Mouse (Mus musculus): ENCODE measurements around the gene Chrm1.
A peak's percentile ranks its signal among the peaks of the same experiment; 100 is the strongest.

Chrm1 gene

DNA sequence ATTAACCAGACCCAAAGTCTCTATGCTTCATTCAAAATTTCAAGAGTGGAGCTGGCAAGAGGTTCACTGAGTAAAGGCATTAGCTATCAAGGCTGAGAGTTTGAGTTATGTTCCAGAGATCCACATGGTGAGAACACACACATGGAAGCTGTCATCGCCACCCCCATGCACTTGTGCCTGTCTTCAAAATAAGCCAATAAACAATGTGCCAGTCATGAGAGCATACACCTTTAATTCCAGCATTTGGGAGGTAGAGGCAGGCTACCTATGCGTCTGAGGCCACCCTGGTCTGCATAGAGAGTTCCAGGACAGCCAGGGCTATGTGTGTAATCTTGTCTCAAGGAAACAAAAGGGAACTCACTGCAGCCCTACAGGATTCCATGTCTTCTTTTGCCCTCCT lies 20.0 kb downstream of the Chrm1 start:
- DNase-seq (ENCODE audit: low spot score in 2 of 2), result no peak

DNA sequence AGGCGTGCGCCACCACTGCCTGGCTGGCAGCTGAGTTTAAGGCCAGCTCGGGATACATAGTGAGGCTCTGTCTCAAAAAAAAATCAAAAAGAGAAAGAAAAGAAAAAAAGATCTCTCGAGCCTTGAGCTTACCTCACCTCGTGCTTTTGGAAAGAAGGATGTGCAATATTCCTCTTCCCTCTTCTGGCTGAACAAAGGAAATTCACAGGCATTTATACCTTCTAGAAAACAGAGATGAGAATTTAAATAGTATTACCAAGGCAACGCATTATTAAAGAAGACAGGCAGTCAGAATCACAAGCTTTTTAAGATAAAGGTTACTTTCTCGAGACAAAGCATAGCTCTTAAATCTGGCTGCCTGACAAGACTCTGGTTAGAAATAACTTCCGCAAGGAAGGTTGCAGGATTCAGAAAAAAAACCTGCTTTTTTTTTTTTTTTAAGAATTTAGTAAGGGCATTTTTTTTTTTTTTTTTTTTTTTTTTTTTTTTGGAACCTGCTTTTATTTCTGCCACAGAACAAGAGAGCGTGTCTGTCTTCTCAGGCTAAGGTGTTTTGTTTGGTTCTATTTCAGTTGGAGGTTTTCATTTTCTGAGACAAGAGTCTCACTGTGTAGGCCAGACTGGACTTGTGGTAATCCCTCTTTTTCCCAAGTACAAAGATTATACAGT lies 28.4 kb downstream of the Chrm1 start:
- DNase-seq (ENCODE audit: low spot score in 2 of 2), result no peak

DNA sequence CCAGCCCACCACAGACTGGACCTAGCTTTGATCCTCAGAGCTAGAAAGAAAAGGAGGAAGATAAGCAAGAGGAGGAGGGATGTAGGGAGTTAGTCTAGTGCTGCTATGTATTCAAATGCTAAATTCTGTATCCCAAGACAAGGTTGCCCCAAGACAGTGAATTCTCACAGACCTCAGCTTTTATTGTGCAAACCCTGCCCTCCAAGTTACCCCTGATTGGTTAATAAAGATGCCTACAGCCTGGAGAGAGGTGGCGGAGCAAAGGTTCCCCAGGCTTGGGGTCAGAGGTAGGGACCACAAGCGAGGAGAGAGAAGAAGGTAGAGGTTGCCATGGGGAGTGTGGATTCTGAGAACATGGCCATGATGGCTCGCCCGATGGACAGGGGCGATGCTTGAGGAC lies 29.2 kb downstream of the Chrm1 start:
- no peak for DNase-seq (ENCODE audit: low spot score in 2 of 2)

DNA sequence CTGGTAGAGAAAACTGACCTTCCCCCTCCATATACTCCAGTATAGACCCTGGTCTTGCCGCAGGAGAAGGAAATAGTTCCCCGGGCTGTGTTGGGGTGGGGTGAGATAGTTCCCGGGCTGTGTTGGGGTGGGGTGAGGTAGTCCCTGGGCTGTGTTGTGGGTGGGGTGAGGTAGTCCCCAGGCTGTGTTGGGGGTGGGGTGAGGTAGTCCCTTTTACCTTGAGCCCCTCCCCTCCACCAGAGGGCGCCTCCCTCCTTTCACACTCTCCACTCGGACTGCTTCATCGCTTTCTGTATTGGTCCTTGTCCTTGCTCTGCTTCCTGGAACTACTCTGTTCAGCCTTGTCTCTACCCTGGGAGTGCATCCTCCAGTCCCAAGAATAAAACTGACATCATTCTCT lies 31.7 kb downstream of the Chrm1 start:
- no peak for DNase-seq (ENCODE audit: low spot score in 2 of 2)

DNA sequence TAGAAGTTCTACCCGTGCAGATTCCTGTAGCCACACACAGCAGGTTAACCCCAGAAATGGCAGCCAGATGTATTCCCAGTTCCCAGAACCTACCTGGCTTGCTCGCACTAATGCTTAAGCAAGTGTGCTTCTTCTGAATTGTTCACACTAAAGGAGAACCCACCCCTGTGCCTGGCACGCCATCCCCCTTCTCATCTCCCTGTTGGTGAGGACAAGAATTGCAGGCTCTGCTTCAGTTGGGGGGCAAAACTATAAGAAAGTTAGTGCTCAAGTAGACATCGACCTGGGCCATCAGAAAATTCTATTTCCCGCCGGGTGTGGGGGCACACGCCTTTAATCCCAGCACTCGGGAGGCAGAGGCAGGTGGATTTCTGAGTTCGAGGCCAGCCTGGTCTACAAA lies 36.1 kb downstream of the Chrm1 start:
- no peak for DNase-seq (ENCODE audit: low spot score in 2 of 2)

DNA sequence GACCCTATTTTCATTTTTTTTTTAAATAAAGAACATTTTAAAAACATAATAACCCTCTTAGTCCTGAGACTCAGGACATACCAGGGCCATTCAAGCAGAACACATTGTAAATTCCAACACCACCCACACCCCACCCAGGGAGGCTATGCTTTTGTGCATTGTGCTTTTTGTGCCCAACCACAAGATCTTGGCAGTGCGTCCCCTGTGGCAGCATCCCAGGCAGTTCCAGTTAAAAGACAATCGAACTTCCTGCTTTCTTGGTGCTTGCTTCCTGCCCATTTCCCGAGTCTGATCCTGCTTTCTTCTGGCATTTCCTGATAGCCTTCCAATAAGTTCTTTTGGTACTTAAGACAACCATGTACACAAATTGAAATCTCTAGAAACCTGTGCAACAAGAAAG lies 38.9 kb downstream of the Chrm1 start:
- DNase-seq (ENCODE audit: low spot score in 2 of 2), result no peak

DNA sequence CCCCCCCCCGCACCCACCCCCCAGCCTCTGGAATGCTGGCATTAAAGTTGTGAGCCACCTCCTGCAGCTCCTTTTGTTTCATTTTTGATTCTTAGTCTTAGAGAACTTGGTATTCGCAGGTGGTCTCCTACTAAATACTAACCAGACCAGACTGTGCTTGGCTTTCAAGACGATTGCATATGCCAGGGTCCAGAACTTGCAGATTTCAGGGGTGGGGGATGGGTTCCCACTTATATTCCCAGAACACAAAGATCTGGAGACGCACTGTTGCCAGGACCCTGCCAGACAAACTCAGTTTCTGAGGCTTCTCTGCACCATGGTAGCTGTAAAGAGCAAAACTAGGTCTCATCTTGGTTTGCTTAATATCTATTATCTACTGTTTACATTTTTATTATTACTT lies 40.0 kb downstream of the Chrm1 start:
- no peak for DNase-seq (ENCODE audit: low spot score in 2 of 2)

DNA sequence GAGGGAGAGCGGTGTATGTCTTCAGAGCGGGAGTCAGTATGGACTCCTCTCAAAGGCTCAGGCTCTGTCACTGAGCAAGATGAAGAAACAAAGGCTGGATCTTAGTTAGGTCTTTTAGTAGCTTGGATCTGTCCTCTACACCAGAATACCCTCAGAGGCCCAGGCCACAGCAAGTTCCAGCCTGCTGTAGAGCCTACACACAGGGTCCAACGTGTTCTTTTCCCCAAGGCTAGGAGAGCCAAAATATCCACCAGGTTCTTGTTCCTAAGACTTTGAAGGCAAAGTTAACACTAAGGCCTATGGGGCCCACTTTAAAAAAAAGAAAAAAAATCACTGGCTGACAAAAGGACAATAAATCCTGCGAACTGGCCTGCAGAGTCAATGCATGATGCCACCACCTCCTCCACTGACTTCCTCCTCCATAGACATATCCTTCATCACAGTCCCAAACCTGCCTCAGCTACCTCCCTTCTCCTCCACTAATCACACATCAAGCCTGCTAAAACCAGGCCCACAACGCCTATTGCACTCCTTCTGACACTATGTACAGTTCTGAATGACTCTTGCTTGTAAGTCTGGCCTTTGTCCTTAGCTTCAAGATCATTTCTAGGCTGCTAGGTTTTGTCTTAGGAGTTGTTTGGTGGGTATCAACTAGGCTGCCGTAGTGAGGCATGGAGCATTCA lies 41.6 kb downstream of the Chrm1 start:
- DNase-seq (ENCODE audit: low spot score in 2 of 2), result no peak

DNA sequence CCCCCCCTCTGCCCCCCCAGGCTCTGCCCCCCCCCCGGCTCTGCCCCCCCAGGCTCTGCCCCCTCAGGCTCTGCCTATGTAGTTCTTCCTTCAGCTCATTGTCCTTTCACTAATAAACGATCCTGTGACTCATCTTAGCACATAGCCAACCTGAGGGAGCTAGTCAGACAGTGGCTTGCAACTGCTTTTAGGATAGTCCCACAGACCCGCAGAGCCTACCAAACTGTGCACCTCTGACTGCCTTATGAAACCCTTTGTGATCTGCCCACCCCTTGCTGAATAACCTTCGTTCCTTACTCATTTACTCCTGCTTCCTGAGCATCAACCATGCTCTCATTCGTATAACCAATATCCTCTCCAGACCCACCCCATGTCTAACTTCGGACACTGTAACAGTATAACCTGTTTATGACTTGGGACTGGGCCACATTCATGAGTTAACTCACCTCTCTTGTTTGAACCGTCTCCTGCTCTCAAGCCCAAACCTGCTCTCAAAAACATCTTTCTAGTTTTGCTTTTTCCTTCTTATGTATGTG lies 42.6 kb downstream of the Chrm1 start:
- no peak for DNase-seq (ENCODE audit: low spot score in 2 of 2)

DNA sequence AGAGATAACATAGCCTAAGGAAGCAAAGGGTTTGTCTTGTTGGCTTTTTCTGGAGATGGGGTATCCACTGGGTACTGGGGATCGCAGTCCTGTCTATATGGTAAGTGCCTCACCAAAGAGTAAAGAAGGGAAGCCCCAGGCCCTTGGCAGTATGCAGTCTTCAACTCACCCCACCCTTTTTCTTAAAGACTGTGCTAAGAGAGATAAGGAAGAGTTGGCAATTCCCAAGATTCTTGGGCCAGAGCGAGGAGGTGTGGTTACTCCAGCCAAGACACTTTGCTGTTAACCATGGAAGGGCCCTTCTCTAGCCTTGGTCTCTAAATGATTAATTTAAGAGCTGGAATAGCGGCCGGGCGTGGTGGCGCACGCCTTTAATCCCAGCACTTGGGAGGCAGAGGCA lies 43.3 kb downstream of the Chrm1 start:
- no peak for DNase-seq (ENCODE audit: low spot score in 2 of 2)

DNA sequence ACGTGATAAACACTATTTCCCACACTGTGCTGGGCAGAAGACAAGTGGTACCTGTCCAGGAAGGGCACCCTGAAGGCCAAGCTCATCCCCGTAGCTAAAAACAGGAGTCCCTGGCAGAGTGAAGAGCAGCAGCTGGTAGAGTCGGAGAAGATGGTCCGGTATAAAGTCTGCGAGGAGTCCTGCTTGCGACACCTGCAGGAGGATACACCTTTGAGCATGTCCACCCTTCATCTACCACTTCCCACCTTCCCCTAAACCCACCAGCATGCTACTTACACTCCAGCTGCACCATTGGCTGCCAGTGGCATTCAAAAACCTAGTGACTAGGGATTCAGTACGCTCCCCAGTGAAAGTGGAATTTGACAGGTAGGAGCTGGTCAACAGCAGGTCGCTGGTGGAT lies 45.4 kb downstream of the Chrm1 start:
- no peak for DNase-seq (ENCODE audit: low spot score in 2 of 2)

DNA sequence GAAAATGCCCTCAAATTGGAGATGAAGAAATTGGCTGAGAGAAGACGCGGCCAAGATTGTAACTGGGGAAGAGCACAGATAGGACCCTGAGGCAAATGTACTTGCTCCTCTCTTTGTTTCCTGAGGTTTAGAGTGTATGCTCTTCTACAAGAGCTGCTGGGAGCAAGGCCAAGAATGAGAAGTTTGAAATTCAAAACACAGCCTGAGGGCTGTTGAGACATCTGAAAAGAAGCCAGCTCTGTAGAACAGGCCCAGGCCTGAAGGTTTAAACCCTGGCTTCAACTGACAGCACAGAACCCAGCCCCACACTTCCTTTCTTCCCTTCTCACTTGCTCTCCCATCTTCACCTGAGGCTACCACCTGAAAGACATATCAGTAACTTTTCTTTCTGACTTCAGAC lies 46.5 kb downstream of the Chrm1 start:
- DNase-seq (ENCODE audit: low spot score in 2 of 2), result peak in 1 of 2 experiments; percentile 23

DNA sequence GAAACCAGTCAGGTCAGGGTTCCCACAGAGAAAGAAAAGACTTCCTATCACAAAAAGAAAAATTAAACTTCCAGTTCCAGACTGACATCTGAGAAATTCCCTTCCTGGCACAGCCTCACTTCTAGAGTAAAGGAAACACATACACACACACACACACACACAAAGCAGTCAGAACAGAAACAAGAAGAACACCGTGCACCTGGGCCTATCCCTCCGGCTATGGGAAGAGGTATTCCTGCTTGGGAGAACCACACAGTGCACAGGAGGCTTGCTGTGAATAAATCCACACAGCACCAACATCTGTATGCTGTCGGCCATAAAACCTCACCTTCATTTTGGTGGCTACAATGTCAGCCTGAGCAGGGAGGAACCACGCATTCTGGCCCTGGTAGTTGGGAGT lies 47.9 kb downstream of the Chrm1 start:
- no peak for DNase-seq (ENCODE audit: low spot score in 2 of 2)

DNA sequence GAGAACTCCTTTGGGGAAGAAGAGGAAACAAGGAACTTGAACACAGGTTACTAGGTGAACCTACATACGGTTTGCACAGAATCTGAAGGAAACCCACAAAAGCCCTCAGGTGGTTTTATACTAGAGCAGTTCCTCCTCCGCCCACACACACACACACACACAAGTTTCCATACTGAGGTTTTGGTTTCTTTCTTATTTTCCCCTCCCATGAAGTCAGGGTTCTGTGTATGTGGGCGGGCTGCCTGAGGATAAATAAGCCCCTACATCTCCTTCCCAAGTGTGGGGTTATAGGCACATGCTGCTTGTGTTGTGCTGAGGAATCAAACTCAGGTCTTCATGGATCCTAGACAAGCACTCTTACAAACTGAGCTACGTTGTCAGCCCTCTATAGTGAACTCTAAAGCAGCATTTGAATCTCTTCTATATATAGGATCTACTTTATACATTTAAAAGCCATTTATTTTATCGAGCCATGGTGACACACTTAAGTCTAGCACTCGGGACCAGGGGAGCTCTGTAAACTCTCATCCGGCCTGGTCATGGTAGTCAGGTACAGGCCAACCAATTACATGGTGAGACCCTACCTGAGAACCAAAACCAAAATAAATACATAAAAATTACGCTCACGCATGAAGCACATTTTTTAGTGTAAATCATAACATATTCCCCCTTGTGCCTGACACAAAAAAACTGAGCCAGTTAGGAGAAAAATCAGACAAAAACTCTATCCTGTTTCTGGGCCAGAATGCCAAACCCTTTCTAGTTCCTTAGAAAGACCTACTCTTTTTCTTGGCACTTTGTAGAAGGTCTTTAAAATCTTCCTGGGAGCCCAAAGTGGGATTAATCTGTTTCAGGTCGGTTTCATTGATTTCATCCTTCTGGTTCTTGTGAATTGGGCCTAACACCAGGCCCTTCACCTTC lies 48.6 kb downstream of the Chrm1 start:
- no peak for DNase-seq (ENCODE audit: low spot score in 2 of 2)

DNA sequence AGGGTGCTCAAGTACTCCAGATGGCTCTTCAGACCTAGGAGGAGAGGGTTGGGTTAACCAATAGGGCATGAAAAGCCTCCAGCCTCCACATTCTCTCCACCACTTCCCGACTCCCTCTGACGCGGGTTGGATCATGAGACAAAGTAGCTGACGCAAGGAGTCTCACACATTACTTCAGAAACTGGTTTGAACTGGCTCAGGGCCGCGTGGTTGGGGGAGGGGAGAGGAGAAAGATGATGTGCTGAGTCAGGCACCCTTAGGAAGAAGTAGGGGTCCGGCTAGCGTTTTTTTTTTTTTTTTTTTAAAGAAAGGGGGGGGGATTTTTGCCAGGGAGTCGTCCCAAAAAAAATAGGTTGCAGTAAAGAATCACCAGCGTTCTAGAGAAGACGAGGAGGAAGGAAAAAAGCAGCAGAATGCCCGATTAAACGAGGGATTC lies 49.3 kb downstream of the Chrm1 start:
- DNase-seq (ENCODE audit: low spot score in 2 of 2), result peak; percentile 46 to 64

DNA sequence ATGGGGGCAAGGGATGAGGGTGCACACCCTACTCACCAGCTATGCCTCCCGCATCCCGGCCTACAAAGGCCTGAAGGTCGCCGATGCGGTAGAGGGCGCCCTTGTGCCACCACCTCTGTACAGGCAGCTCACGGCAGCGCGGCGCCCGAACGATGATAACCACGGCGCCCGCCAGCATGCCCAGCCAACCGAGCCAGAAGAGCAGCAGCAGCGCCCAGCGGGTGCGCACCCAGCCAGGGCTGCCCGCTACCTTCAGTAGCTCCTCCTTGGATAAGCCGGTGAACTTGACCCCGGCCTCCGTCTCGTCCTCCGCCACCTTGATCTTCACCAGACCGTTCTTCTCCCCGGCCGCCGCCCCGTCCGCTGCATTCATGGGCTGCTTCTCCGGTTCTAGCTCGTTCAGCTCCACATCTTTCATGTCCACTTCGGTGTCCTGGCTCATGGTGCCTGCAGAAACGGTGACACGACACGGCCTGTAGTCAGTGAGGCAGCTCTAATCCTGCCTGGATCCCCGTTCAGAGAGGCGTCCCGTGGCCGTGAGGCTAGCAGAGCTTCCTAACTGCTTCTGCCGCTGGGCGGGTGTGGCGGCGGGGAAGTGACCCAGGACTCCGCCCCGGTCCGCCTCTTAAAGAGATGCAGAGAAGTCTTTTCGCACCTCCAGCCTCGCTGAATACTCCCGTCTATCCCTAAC lies 49.9 kb downstream of the Chrm1 start:
- DNase-seq (ENCODE audit: low spot score in 2 of 2), result peak; percentile 93 to 96

DNA sequence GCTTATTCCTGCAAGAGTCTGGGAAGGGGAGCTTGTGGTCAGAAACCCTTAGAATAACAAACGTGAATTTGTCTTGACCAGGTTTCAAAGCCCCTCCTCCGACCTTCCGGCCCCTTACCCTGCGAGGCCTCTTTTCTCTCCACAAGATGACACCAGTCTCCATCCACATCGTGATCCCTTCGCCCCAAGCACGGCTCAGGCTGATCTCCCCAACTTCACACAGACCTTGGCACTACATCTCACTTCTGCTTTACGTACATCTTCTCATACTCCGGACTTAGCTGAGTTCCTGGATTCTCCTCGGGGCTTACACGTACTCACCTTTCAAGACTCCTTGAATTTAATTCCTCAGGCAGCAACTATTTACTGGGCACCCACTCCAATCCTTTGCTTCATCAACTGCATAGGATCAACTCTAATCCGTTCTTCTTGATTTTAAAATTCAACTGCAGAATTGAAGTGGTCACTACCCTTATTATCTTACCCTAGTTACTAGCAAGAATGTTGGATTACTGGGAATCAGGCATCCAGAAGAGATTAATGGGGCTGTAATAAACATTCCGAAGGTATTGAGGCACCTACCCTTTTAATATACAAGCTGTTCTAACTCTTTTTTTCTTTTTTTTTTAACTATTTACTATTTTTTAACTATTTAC lies 50.5 kb downstream of the Chrm1 start:
- DNase-seq (ENCODE audit: low spot score in 2 of 2), result peak in 1 of 2 experiments; percentile 29

DNA sequence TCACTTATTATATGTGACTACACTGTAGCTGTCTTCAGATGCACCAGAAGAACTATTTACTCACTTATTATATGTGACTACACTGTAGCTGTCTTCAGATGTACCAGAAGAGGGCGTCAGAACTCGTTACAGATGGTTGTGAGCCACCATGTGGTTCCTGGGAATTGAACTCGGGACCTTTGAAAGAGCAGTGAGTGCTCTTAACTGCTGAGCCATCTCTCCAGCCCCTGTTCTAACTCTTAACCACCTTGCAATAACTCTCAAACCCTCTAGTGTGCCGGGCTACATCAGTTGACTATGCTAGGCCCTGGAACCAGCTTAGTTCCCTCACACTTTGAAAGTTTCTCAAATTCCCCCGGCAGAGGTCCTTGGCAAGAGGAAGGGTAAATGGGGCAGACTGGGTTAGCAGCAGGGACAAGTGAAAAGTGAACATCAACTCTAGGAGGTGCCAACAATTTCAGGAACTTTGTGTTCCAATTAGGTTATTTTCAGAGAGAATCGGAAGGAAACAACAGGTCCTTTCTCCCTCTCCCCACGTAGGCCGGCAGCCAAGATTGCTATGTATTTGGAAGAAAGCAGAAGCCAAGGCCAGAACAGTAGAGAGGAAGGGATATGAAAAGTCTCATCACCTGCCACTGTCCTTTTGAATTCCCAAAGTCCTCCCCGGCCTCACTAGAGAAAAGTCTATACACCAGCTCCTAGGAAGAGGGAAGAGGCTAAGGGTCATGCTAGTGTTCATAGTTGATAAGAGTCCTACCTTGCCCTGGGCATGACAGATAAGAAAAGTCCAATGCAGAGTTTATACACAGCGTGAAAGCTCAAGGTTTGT lies 51.3 kb downstream of the Chrm1 start:
- DNase-seq (ENCODE audit: low spot score in 2 of 2), result no peak

DNA sequence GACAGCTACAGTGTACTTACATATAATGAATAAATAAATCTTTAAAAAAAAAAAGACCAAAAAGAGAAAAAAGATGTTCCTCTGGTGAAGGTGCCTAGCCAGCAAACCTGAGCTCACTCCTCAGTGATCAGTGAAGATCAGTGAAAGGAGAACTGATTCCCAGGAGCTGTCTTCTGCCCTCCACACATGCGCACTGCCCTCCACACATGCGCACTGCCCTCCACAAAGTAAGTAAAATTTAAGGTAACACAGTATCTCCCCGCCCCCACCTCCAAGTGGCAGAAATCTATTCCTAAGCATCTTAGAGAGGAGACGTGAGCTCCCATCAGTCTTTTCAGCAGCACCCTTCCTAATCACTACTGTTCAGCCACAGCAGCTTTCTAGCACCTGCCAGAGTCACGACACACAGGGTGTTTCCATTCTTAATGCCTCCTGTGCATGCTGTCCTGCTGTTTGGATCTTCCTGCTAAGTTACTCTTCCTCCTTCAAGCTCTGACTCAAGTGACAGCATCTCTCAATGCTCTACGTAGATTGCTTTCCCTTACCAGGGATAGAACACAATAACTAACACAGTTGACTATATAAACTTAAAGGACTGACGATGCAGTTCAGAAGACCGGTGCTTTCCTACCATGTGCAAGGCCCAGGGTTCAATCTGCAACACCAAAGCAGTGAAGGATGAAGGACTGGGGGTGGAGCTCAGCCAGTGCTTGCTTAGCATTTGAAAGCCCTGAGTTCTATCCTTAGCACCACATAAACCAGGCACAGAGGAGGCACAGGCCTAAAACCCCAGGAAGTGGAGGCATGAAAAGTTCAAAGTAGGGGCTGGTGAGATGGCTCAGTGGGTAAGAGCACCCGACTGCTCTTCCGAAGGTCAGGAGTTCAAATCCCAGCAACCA lies 52.5 kb downstream of the Chrm1 start:
- no peak for DNase-seq (ENCODE audit: low spot score in 2 of 2)

All from right cerebral cortex, adult 2 months (tissue).